Mouse (Mus musculus) liver, embryonic 16.5 days (tissue): ENCODE measurements around the gene Topaz1. TPM values are rescaled to one million over a fixed set of nuclear protein-coding genes. Genes with fewer than 3 reads are reported as not detected.

Source experiments
- ATAC-seq: fragments of 200-750 bp; cut with Nextera tagmentation; 2 replicates; pipeline ENCODE4 v1.8.0; 2017; ENCODE audit warnings: low read depth, mild to moderate bottlenecking, moderate number of reproducible peaks, moderate library complexity
- H3K27ac ChIP-seq: fragments of 300-500 bp; sonication (generic); 2 replicates; pipeline ENCODE4 v1.5.1; 2014; ENCODE audit warnings: mild to moderate bottlenecking, low read length
- H3K27me3 ChIP-seq: fragments of 300-500 bp; sonication (generic); 2 replicates; pipeline ENCODE4 v1.6.1; 2014; ENCODE audit warnings: low read depth, low read length, mixed read lengths; ENCODE audit not compliant: control insufficient read depth, insufficient read depth
- H3K36me3 ChIP-seq: fragments of 300-500 bp; sonication (generic); 2 replicates; pipeline ENCODE4 v1.6.1; 2014; ENCODE audit warnings: mild to moderate bottlenecking; ENCODE audit not compliant: control insufficient read depth, insufficient read depth
- H3K4me1 ChIP-seq: fragments of 300-500 bp; sonication (generic); 2 replicates; pipeline ENCODE4 v1.6.1; 2014; ENCODE audit warnings: low read depth, low read length, mixed read lengths; ENCODE audit not compliant: control insufficient read depth
- H3K4me2 ChIP-seq: fragments of 300-500 bp; sonication (generic); 2 replicates; pipeline ENCODE4 v1.6.1; 2014; ENCODE audit warnings: low read depth, low read length, mixed read lengths
- H3K4me3 ChIP-seq: fragments of 300-500 bp; sonication (generic); 2 replicates; pipeline ENCODE4 v1.5.1; 2014; ENCODE audit warnings: low read depth, mild to moderate bottlenecking, low read length
- H3K9ac ChIP-seq: fragments of 300-500 bp; sonication (generic); 2 replicates; pipeline ENCODE4 v1.6.1; 2014; ENCODE audit warnings: low read depth, low read length
- H3K9me3 ChIP-seq: fragments of 300-500 bp; sonication (generic); replicated peaks from 2 replicates; pipeline ENCODE4 v1.6.1; 2016; ENCODE audit warnings: low read length; ENCODE audit not compliant: control insufficient read depth
- WGBS: fragments of 180-500 bp; shearing (Covaris S2); extraction: QIAGEN DNeasy Blood & Tissue Kit; methylation state at CpG from one replicate; pipeline ENCODE4 v1.1.7; 2014; ENCODE audit not compliant: insufficient replicate concordance; 5-methylcytosine and 5-hydroxymethylcytosine counted together
- polyA plus RNA-seq: library from polyadenylated mRNA; unstranded; fragments of >200 nt; fragmentation: Nextera tagmentation; extraction: Ambion mirVana; gene quantifications from 2 replicates; pipeline ENCODE4 v1.2.1, GENCODE M21; 2015

Topaz1 gene
- polyA plus RNA-seq, 1 experiment from 2014 or later, result not detected

DNA sequence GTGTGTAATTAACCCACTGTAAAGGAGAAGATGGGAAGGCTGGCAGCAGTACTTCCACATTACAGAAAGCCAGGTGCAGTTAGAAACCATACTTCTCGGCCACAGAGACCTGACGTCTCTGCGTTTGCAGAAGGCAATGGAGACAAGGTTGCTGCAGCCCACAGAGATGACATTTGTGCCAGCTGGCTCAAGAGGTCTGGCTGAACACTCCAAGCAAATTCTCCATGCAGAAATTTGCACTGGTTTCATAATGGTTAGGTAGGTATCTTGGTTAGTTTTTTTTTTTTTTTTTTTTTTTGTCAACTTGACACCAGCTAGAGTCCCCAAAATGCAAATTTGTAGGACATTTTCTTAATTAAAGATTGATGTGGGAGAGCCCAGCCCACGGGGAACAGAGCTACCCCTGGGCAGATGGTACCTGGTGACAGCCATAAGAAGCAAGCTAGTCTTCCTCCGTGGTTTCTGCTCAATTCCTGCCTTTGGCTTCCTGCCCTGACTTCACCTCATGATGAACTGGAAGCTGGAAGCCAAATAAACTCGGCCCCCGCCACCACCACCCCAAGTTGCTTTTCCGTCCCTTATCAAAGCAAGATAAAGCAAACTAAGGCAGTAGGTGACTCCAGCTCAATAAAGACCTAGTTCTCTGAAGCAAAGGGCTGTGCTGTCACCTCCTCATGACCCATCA is 14.9 kb upstream of the Topaz1 start:
- H3K36me3 ChIP-seq, result no peaks in the 10 kb centered on the region
- no peak overlapping the region for H3K9ac ChIP-seq
- no peaks in the 10 kb centered on the region for H3K4me1 ChIP-seq
- H3K4me3 ChIP-seq, result no peak overlapping the region
- no peak for ATAC-seq
- no peak overlapping the region for H3K27ac ChIP-seq
- H3K27me3 ChIP-seq, result no peaks in the 10 kb centered on the region
- 33% methylated on average over 8 of the region's 8 CpGs for WGBS
- H3K9me3 ChIP-seq, result no peaks in the 10 kb centered on the region
- H3K4me2 ChIP-seq, result no peak overlapping the region

GRCm38 (mm10) chr9:122733222-122733621 is 13.9 kb upstream of the Topaz1 start:
- Histone ChIP-seq H3K9me3 (no peaks in the 10 kb centered on the region), H3K4me2 (peak overlapping the region; percentile 7; the same call in 1 of the 2 replicates), H3K27me3 (no peaks in the 10 kb centered on the region), H3K36me3 (no peaks in the 10 kb centered on the region), H3K4me3 (peak overlapping the region; percentile 25), H3K4me1 (no peaks in the 10 kb centered on the region), H3K9ac (no peak overlapping the region), H3K27ac (no peak overlapping the region)
- 28% methylated on average over 12 of the region's 12 CpGs for WGBS
- no peak for ATAC-seq

DNA sequence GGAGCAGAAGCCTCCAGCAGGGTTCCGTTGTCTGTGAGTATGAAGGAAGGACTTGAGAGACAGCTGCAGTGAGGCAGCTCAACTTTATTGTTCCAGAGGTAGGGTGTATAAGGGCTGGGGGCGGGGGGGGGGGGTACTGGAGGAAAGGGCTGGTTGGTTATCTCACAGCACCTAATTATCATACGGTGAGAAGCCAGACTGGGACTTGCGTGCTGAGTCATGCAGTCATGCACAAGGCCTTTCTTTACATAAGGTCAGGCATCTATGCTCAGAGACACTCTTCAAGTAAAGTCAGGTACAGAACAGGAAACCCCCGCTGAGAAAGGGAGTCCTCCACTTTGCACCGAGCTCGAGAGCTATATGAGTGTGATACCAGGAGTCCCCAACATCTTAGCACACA is 12.2 kb upstream of the Topaz1 start:
- Histone ChIP-seq H3K4me2 (no peak overlapping the region), H3K9ac (no peak overlapping the region), H3K4me3 (no peak overlapping the region), H3K27ac (no peak overlapping the region), H3K4me1 (no peaks in the 10 kb centered on the region), H3K36me3 (no peaks in the 10 kb centered on the region), H3K27me3 (no peaks in the 10 kb centered on the region), H3K9me3 (no peaks in the 10 kb centered on the region)
- 44% methylated on average over 6 of the region's 7 CpGs for WGBS
- no peak for ATAC-seq

DNA sequence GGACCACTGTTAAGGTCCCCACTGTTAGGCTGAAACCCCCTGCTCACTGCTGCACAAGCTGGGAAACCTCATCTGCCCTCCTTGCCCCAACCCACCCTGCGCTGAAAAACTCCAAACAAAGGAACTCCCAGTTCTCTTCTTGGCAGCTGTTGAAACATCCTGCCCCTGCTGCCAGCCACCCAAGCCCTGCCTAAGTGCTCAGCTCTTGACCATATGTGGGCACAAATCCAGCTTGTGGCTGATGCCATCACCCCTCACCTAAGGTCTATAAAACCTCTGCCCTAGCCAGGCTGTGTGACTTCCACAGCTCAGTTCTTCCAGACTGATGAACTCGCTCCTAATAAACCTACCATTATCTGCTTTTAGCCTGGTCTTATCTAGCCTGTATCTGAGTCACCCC is 11.1 kb upstream of the Topaz1 start:
- H3K9ac ChIP-seq, result no peak overlapping the region
- H3K27ac ChIP-seq, result no peak overlapping the region
- no peaks in the 10 kb centered on the region for H3K9me3 ChIP-seq
- no peaks in the 10 kb centered on the region for H3K27me3 ChIP-seq
- H3K4me2 ChIP-seq, result no peak overlapping the region
- H3K36me3 ChIP-seq, result no peaks in the 10 kb centered on the region
- no peaks in the 10 kb centered on the region for H3K4me1 ChIP-seq
- no peak overlapping the region for H3K4me3 ChIP-seq
- WGBS, result 59% methylated on average over 2 of the region's 2 CpGs
- no peak for ATAC-seq

- 17% methylated on average over 4 of the region's 4 CpGs for WGBS
- Histone ChIP-seq H3K36me3 (no peaks in the 10 kb centered on the region), H3K4me1 (no peaks in the 10 kb centered on the region), H3K9me3 (no peaks in the 10 kb centered on the region), H3K27ac (no peak overlapping the region), H3K27me3 (no peaks in the 10 kb centered on the region), H3K9ac (no peak overlapping the region), H3K4me3 (no peak overlapping the region), H3K4me2 (no peak overlapping the region)
- no peak for ATAC-seq
Observed at GRCm38 (mm10) chr9:122736742-122737141, 10.4 kb upstream of the Topaz1 start.

DNA sequence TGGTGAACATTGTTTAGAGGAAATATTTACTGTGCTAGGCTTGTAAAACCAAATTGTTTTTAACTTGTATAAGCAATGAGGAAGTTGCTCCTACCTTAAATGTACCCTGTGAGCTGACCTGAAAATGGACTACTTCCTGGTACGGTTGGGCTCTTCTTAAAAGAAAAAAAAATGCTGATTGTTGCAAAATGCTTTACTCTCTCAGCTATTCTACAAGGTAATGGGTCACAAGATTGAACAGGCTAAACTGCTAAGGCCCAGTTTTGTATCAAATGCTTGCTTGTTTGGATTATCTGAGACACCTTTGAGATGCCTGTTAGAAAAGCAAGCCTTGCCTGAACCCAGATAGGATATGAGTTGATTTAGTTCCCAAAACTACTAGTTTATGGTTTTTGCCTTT is 1.3 kb upstream of the Topaz1 start:
- no peak for ATAC-seq
- Histone ChIP-seq H3K9me3 (no peaks in the 10 kb centered on the region; the same call in 1 of the 2 replicates), H3K4me3 (no peak overlapping the region), H3K27ac (no peak overlapping the region), H3K36me3 (no peaks in the 10 kb centered on the region), H3K4me1 (no peaks in the 10 kb centered on the region), H3K4me2 (no peak overlapping the region), H3K27me3 (no peaks in the 10 kb centered on the region), H3K9ac (no peak overlapping the region)
- WGBS, result 29% methylated on average over 1 of the region's 1 CpGs

DNA sequence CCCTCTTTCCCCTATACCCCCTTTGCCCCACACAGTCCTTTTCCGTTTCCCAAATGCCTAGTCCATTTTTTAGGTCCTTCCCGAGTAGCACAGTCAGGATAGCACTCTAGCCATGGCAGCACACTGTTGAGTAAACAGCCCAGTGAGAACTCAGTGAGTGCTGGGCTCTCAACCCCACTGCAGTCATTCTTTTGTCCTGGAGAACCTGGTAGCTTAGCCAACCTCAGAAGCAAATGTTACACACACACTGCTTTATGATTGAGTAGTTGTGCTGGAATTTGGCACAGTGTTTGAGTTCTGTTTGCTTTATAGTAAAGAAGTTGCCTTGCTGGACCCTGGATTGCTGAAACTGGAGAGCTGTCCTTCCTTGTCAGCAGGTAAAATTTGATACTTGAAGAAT is 10.5 kb downstream of the Topaz1 start:
- WGBS, result 42% methylated on average over 2 of the region's 2 CpGs
- Histone ChIP-seq H3K27me3 (no peaks in the 10 kb centered on the region), H3K4me1 (no peaks in the 10 kb centered on the region), H3K9ac (no peak overlapping the region), H3K36me3 (no peaks in the 10 kb centered on the region), H3K9me3 (no peaks in the 10 kb centered on the region), H3K27ac (no peak overlapping the region), H3K4me2 (no peak overlapping the region), H3K4me3 (no peak overlapping the region)
- no peak for ATAC-seq

DNA sequence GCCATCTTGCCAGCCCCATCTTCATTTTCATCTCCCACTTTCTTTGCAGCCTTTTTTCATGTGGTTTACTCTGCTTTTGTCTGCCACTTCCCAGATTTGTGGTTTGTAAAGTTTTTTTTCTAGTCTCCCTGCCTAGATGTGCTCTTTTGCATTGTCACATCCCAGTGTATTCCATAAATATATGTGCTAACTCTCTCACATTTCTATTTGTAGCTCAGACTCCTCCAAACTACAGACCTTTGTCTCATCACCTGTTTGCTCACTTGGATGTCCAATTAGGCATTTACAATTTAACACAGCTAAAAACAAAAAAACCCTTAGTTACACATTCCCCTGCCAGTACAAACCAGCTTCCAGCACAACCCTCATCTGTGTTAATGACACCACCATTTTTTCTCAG is 13.0 kb downstream of the Topaz1 start:
- H3K27me3 ChIP-seq, result no peaks in the 10 kb centered on the region
- no peak overlapping the region for H3K4me3 ChIP-seq
- H3K36me3 ChIP-seq, result no peaks in the 10 kb centered on the region
- no peak for ATAC-seq
- no peak overlapping the region for H3K9ac ChIP-seq
- H3K27ac ChIP-seq, result no peak overlapping the region
- no peaks in the 10 kb centered on the region for H3K9me3 ChIP-seq
- no peak overlapping the region for H3K4me2 ChIP-seq
- H3K4me1 ChIP-seq, result no peaks in the 10 kb centered on the region

DNA sequence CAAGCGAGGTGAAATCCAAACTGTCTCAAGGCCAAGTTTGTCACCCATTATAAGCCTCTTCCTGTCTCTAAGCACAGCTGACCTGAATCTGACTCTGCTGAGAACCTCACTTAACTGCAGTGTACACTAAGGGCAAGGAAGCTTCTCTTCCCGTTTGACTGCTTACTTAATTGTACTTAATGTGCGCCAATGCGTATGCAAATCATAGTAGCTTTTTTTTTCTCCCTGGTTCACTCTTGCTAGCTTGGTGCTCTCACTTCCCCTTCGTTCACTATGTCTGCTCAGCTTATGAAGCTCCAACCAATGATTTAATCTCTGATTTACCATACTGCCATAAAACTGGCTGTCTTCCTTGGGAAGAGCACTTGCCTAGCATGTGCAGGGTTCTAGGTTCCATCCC is 38.1 kb downstream of the Topaz1 start:
- H3K4me2 ChIP-seq, result no peak overlapping the region
- no peak overlapping the region for H3K9ac ChIP-seq
- H3K36me3 ChIP-seq, result no peaks in the 10 kb centered on the region
- 59% methylated on average over 5 of the region's 5 CpGs for whole genome bisulfite sequencing
- H3K4me3 ChIP-seq, result no peak overlapping the region
- no peaks in the 10 kb centered on the region for H3K4me1 ChIP-seq
- no peak overlapping the region for H3K27ac ChIP-seq
- H3K27me3 ChIP-seq, result no peaks in the 10 kb centered on the region
- no peaks in the 10 kb centered on the region for H3K9me3 ChIP-seq
- no peak for ATAC-seq
